In the genomic region with DNA sequence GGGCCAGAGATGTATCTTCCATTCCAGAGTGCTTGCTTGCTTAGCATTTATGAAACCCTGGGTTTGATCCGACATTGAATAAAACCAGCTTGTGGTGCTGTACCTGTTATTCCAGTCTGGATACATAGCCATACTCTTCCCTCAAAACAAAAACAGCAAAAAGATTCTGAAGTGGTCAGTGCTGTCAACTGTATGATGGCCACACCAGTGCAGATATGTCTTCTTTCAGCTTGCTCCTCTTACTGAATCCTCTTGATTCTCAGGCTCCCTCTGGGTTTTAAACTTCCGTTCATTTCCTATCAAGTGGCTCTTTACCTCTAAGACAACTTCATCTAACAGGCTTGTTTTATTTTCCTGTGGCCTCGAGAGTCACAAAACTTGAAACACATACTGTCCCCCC, we compare ENCODE assay signal across 8 mouse cellular contexts. TPM values are rescaled to one million over a fixed set of nuclear protein-coding genes. Genes with fewer than 3 reads are reported as not detected.
DNase-seq lines count a peak whose midpoint lies in the region; ATAC-seq and TF ChIP-seq lines count a peak whose summit lies in the region.

Gene Sdhaf1, minus strand, starts transcription at position 101 of the 400 bp plus-strand sequence.

- H3K27me3 ChIP-seq in megakaryocyte, embryonic 14.5 days (replicated peaks): peaks cover 14% of the 10 kb centered on the region
- no peaks in the 10 kb centered on the region for H3K27me3 ChIP-seq in hindbrain, embryonic 14.5 days (ENCODE audit: control insufficient read depth, insufficient read depth, low read length)
- H3K27me3 ChIP-seq in midbrain, embryonic 16.5 days (ENCODE audit: control insufficient read depth, insufficient read depth, low read depth, low read length): no peaks in the 10 kb centered on the region

- H3K4me2 ChIP-seq in hindbrain, embryonic 14.5 days (replicated peaks): peak within 1 kb of the TSS; percentile 85
- H3K4me2 ChIP-seq in midbrain, embryonic 16.5 days (ENCODE audit: low read length): peak within 1 kb of the TSS; percentile 87

- DNase-seq in hindbrain, embryonic 14.5 days (ENCODE audit: low spot score): no peak
- no peak for DNase-seq in cerebellum, adult 9-10 months
- no peak for DNase-seq in right cerebral cortex, postnatal 10 days (ENCODE audit: low spot score in 2 of 2)
- no peak for DNase-seq in right cerebral cortex, postnatal 14 days

- peak within 1 kb of the TSS; percentile 87 for H3K9ac ChIP-seq in hindbrain, embryonic 14.5 days
- peak within 1 kb of the TSS; percentile 22; the same call in 1 of the 2 replicates for H3K9ac ChIP-seq in midbrain, embryonic 16.5 days (ENCODE audit: low read depth, low read length)

- peaks cover 4% of the 10 kb centered on the region for H3K36me3 ChIP-seq in megakaryocyte, embryonic 14.5 days (replicated peaks; ENCODE audit: low read length)
- H3K36me3 ChIP-seq in hindbrain, embryonic 14.5 days (replicated peaks; ENCODE audit: control insufficient read depth, insufficient read depth): no peaks in the 10 kb centered on the region
- H3K36me3 ChIP-seq in midbrain, embryonic 16.5 days (ENCODE audit: control insufficient read depth, insufficient read depth, low read length): no peaks in the 10 kb centered on the region

- TF ChIP-seq POLR2A in embryonic fibroblast, embryonic 13.5 days (IDR thresholded peaks at IDR 0.05; ENCODE audit: low read depth, low read length): no peak

- H3K27ac ChIP-seq in embryonic fibroblast, embryonic 13.5 days (ENCODE audit: insufficient read depth, low read length): peak within 1 kb of the TSS; percentile 60; the same call in 1 of the 2 replicates
- H3K27ac ChIP-seq in hindbrain, embryonic 14.5 days: no peak within 1 kb of the TSS
- H3K27ac ChIP-seq in midbrain, embryonic 16.5 days (ENCODE audit: low read length): peak within 1 kb of the TSS; percentile 8

- H3K9me3 ChIP-seq in megakaryocyte, embryonic 14.5 days: peaks cover 6% of the 10 kb centered on the region
- H3K9me3 ChIP-seq in hindbrain, embryonic 14.5 days (ENCODE audit: control insufficient read depth, low read length): no peaks in the 10 kb centered on the region
- no peaks in the 10 kb centered on the region; the same call in 1 of the 2 replicates for H3K9me3 ChIP-seq in midbrain, embryonic 16.5 days (replicated peaks; ENCODE audit: control insufficient read depth, low read length, poor library complexity, severe bottlenecking)

- no peak for ATAC-seq in megakaryocyte, adult 5-6 weeks (ENCODE audit: poor library complexity, severe bottlenecking)
- no peak for ATAC-seq in hindbrain, embryonic 14.5 days (ENCODE audit: low FRiP score)
- no peak for ATAC-seq in midbrain, embryonic 16.5 days

- peak within 1 kb of the TSS; percentile 98 for H3K4me3 ChIP-seq in megakaryocyte, embryonic 14.5 days (replicated peaks)
- H3K4me3 ChIP-seq in embryonic fibroblast, embryonic 13.5 days (ENCODE audit: insufficient read depth, low read length): peak within 1 kb of the TSS; percentile 43; the same call in 1 of the 2 replicates
- H3K4me3 ChIP-seq in hindbrain, embryonic 14.5 days (replicated peaks; ENCODE audit: low read length): peak within 1 kb of the TSS; percentile 75
- H3K4me3 ChIP-seq in midbrain, embryonic 16.5 days (ENCODE audit: low read depth, low read length): peak within 1 kb of the TSS; percentile 75

- no peak for TF ChIP-seq CTCF in embryonic fibroblast, embryonic 13.5 days (IDR thresholded peaks at IDR 0.05; ENCODE audit: borderline replicate concordance, insufficient read depth, low read length)

- 83% methylated on average over 3 of the region's 3 CpGs for WGBS in hindbrain, embryonic 14.5 days
- 76% methylated on average over 3 of the region's 3 CpGs for WGBS in midbrain, embryonic 16.5 days

- peaks cover 38% of the 10 kb centered on the region for H3K4me1 ChIP-seq in megakaryocyte, embryonic 14.5 days
- peaks cover 3% of the 10 kb centered on the region; the same call in 1 of the 2 replicates for H3K4me1 ChIP-seq in embryonic fibroblast, embryonic 13.5 days (ENCODE audit: control insufficient read depth, insufficient read depth, low read length)
- peaks cover 18% of the 10 kb centered on the region for H3K4me1 ChIP-seq in hindbrain, embryonic 14.5 days (replicated peaks; ENCODE audit: control insufficient read depth, insufficient read depth, low read length)
- H3K4me1 ChIP-seq in midbrain, embryonic 16.5 days (ENCODE audit: control insufficient read depth, insufficient read depth, low read length): peaks cover 14% of the 10 kb centered on the region

RNA-seq across cellular contexts. Expression of gene Sdhaf1, which starts in this region (rescaled TPM):
- polyA plus RNA-seq in megakaryocyte, embryonic 14.5 days (2012; ENCODE audit: insufficient read depth, low replicate concordance): 9.8 and 13.7 TPM in 2 replicates
- 3.7 and 5.1 TPM in 2 replicates for total RNA-seq in megakaryocyte, adult 5-6 weeks (2015)
- 5.8 and 5.9 TPM in 2 replicates for total RNA-seq in megakaryocyte, adult 5-6 weeks (2017)
- polyA plus RNA-seq in embryonic fibroblast, embryonic 13.5 days (2011; ENCODE audit: insufficient read length, low read depth, missing spikeins): 6.1 and 6.8 TPM in 2 replicates
- 16.5 and 19.2 TPM in 2 replicates for polyA plus RNA-seq in hindbrain, embryonic 14.5 days (2014; fragmentation: Nextera tagmentation; extraction: Ambion mirVana)
- polyA plus RNA-seq in midbrain, embryonic 16.5 days (2015; fragmentation: Nextera tagmentation; extraction: Ambion mirVana): 15.2 and 16.9 TPM in 2 replicates

Comparison
In these comparisons a context has a peak if more than half of its experiments do, and no peak if none do; other contexts are left out.
1. H3K4me3 ChIP-seq: peak in every context shown above with its lines; median percentile 98 in megakaryocyte, embryonic 14.5 days; 75 in hindbrain, embryonic 14.5 days; 75 in midbrain, embryonic 16.5 days; 43 in embryonic fibroblast, embryonic 13.5 days.